Mouse (Mus musculus) midbrain, postnatal 0 days (tissue): Measurements from ENCODE around the gene Sh3yl1. TPM values are rescaled to one million over a fixed set of nuclear protein-coding genes. Genes with fewer than 3 reads are reported as not detected.

Experiments used
- ATAC-seq: fragments of 200-750 bp; cut with Nextera tagmentation; 2 replicates; pipeline ENCODE4 v1.8.0; 2017; ENCODE audit warnings: moderate number of reproducible peaks, mild to moderate bottlenecking, moderate TSS enrichment, moderate library complexity; ENCODE audit not compliant: low FRiP score
- DNase-seq: peaks from one replicate; pipeline ENCODE4 v3.0.0-alpha.2; 2015; ENCODE audit warnings: low spot score
- H3K27ac ChIP-seq: fragments of 300-500 bp; sonication (generic); 2 replicates; pipeline ENCODE4 v1.5.1; 2014; ENCODE audit warnings: low read depth, mild to moderate bottlenecking, low read length, mixed read lengths
- H3K27me3 ChIP-seq: fragments of 300-500 bp; sonication (generic); 2 replicates; pipeline ENCODE4 v1.6.1; 2014; ENCODE audit warnings: low read length, control low read depth, mixed read lengths; ENCODE audit not compliant: insufficient read depth
- H3K36me3 ChIP-seq: fragments of 300-500 bp; sonication (generic); 2 replicates; pipeline ENCODE4 v1.6.1; 2014; ENCODE audit warnings: low read length, control low read depth, mixed read lengths; ENCODE audit not compliant: insufficient read depth
- H3K4me1 ChIP-seq: fragments of 300-500 bp; sonication (generic); 2 replicates; pipeline ENCODE4 v1.6.1; 2014; ENCODE audit warnings: mild to moderate bottlenecking, control low read depth, antibody characterized with exemption, low read length, mixed read lengths; ENCODE audit not compliant: insufficient read depth
- H3K4me2 ChIP-seq: fragments of 300-500 bp; sonication (generic); 2 replicates; pipeline ENCODE4 v1.6.1; 2014; ENCODE audit warnings: low read depth, mild to moderate bottlenecking, low read length, mixed read lengths; ENCODE audit not compliant: poor library complexity, severe bottlenecking
- H3K4me3 ChIP-seq: fragments of 300-500 bp; sonication (generic); 2 replicates; pipeline ENCODE4 v1.5.1; 2014; ENCODE audit warnings: low read depth, mild to moderate bottlenecking, low read length, moderate library complexity
- H3K9ac ChIP-seq: fragments of 300-500 bp; sonication (generic); replicated peaks from 2 replicates; pipeline ENCODE4 v1.6.1; 2014; ENCODE audit warnings: mild to moderate bottlenecking, low read length, moderate library complexity, mixed read lengths; ENCODE audit not compliant: poor library complexity, severe bottlenecking
- H3K9me3 ChIP-seq: fragments of 300-500 bp; sonication (generic); 2 replicates; pipeline ENCODE4 v1.6.1; 2016; ENCODE audit warnings: low read length, control low read depth
- CTCF ChIP-seq: IDR thresholded peaks from 2 replicates; pipeline ENCODE4 v1.5.1; 2016; ENCODE audit warnings: antibody characterized with exemption, mild to moderate bottlenecking
- WGBS: fragments of 180-500 bp; shearing (Covaris S2); extraction: QIAGEN DNeasy Blood & Tissue Kit; methylation state at CpG from one replicate; pipeline ENCODE4 v1.1.7; 2014; 5-methylcytosine and 5-hydroxymethylcytosine counted together
- polyA plus RNA-seq: library from polyadenylated mRNA; unstranded; fragments of >200 nt; fragmentation: Nextera tagmentation; extraction: Ambion mirVana; gene quantifications from 2 replicates; pipeline ENCODE4 v1.2.1, GENCODE M21; 2015
- total RNA-seq: library from RNA; depleted of rRNA; stranded (reverse); fragments of >200 nt; gene quantifications from 2 replicates; pipeline ENCODE4 v1.2.3, GENCODE M21; 2014; rRNA removed

Gene Sh3yl1
- total and polyA plus RNA-seq, 2 experiments from 2014 or later = 20.4 to 52.6 TPM

GRCm38 (mm10) chr12:30970700-30971099 lies 59.2 kb downstream of the Sh3yl1 start:
- WGBS = 90% methylated on average over 2 of the region's 2 CpGs
- Histone ChIP-seq H3K9ac (no peak overlapping the region), H3K4me1 (no peaks in the 10 kb centered on the region), H3K27ac (no peak overlapping the region), H3K36me3 (no peaks in the 10 kb centered on the region), H3K4me3 (no peak overlapping the region), H3K27me3 (no peaks in the 10 kb centered on the region), H3K4me2 (no peak overlapping the region), H3K9me3 (no peaks in the 10 kb centered on the region)
- DNase-seq = no peak
- ATAC-seq = no peak
- no peak for TF ChIP-seq CTCF

- no peaks in the 10 kb centered on the region for H3K36me3 ChIP-seq
- no peaks in the 10 kb centered on the region for H3K27me3 ChIP-seq
- 77% methylated on average over 4 of the region's 4 CpGs for WGBS
These were observed 92.3 kb downstream of the Sh3yl1 start for GRCm38 (mm10) chr12:31003795-31004194.

GRCm38 (mm10) chr12:31005010-31005409 lies 93.5 kb downstream of the Sh3yl1 start:
- no peak overlapping the region for H3K27ac ChIP-seq
- no peaks in the 10 kb centered on the region for H3K4me1 ChIP-seq
- H3K4me3 ChIP-seq = no peak overlapping the region
- H3K9me3 ChIP-seq = no peaks in the 10 kb centered on the region
- DNase-seq = peak; percentile 81
- no peaks in the 10 kb centered on the region for H3K36me3 ChIP-seq
- ATAC-seq = no peak; the same call in 1 of the 2 replicates
- no peaks in the 10 kb centered on the region for H3K27me3 ChIP-seq
- H3K9ac ChIP-seq = no peak overlapping the region
- H3K4me2 ChIP-seq = no peak overlapping the region
- WGBS = 26% methylated on average over 3 of the region's 3 CpGs
- peak; percentile 80 for TF ChIP-seq CTCF

More at GRCm38 (mm10) chr12:31003795-31004194, 92.3 kb downstream of the Sh3yl1 start:
- TF ChIP-seq CTCF = no peak
- Histone ChIP-seq H3K4me1 (no peaks in the 10 kb centered on the region), H3K4me2 (no peak overlapping the region), H3K9me3 (no peaks in the 10 kb centered on the region), H3K27ac (no peak overlapping the region), H3K4me3 (no peak overlapping the region), H3K9ac (no peak overlapping the region)
- DNase-seq (no peak), ATAC-seq (no peak)

- no peak overlapping the region for H3K27ac ChIP-seq
- H3K36me3 ChIP-seq = no peaks in the 10 kb centered on the region
- DNase-seq = peak; percentile 10
- no peaks in the 10 kb centered on the region for H3K4me1 ChIP-seq
- H3K27me3 ChIP-seq = no peaks in the 10 kb centered on the region
- ATAC-seq = no peak
- H3K4me3 ChIP-seq = no peak overlapping the region
- H3K9ac ChIP-seq = no peak overlapping the region
- H3K4me2 ChIP-seq = no peak overlapping the region
- 31% methylated on average over 6 of the region's 6 CpGs for WGBS
- H3K9me3 ChIP-seq = no peaks in the 10 kb centered on the region
- peak; percentile 67 for TF ChIP-seq CTCF
These were observed 96.7 kb downstream of the Sh3yl1 start for GRCm38 (mm10) chr12:31008171-31008570.

Other genes with a start within 250 kb of the Sh3yl1 start
- 0.33 and 2.5 TPM in 2 replicates for gene Alkal2, start 27.3 kb upstream of the Sh3yl1 start, total RNA-seq
- 0.41 and 0.43 TPM in 2 replicates for gene Alkal2, start 27.3 kb upstream of the Sh3yl1 start, polyA plus RNA-seq
- gene Acp1, start 79 bp upstream of the Sh3yl1 start, total RNA-seq = 24.3 and 38.3 TPM in 2 replicates
- gene Acp1, start 79 bp upstream of the Sh3yl1 start, polyA plus RNA-seq = 106 and 113 TPM in 2 replicates
- not detected in 2 replicates for gene Fam110c, start 162.2 kb downstream of the Sh3yl1 start, total RNA-seq
- 0.22 and 0.31 TPM in 2 replicates for gene Fam110c, start 162.2 kb downstream of the Sh3yl1 start, polyA plus RNA-seq